ENCODE assay signal across 32 mouse cellular contexts in genomic region chr4:123331961-123332360, GRCm38 (mm10). TPM values are rescaled to one million over a fixed set of nuclear protein-coding genes. Genes with fewer than 3 reads are reported as not detected.
"Had no signal": no experiment of that assay in that cellular context is flagged by ENCODE, and none has a peak within 500 bp of the region (broad histone marks: within the 10 kb centered on the region; RNA-seq: fewer than 3 reads in every experiment).

No protein-coding gene starts in this region.

RNA-seq across cellular contexts. Expression of gene Oxct2a, which starts 8.5 kb away (rescaled TPM):
- total RNA-seq: left cerebral cortex, postnatal 10 days; left cerebral cortex, postnatal 14 days; left cerebral cortex, postnatal 25 days; left cerebral cortex, postnatal 36 days; liver, adult 2 months; megakaryocyte progenitor cell, adult 5-6 weeks; megakaryocyte, adult 5-6 weeks; megakaryocyte-erythroid progenitor cell, adult 5-6 weeks; midbrain, postnatal 0 days; monocyte, adult 5-6 weeks had no signal
- polyA plus RNA-seq: limb, embryonic 10.5 days; limb, embryonic 11.5 days; limb, embryonic 12.5 days; limb, embryonic 13.5 days; liver, adult 2 months; liver, embryonic 15.5 days; liver, embryonic 16.5 days; liver, postnatal 0 days; lung, adult 2 months; lung, embryonic 14.5 days; lung, embryonic 15.5 days; lung, embryonic 16.5 days; lung, postnatal 0 days; macrophage; midbrain, embryonic 10.5 days; midbrain, embryonic 11.5 days; midbrain, embryonic 12.5 days; midbrain, embryonic 13.5 days; midbrain, embryonic 14.5 days; midbrain, embryonic 16.5 days; neural tube, embryonic 11.5 days; neural tube, embryonic 12.5 days had no signal

RNA-seq across cellular contexts. Expression of gene Bmp8a, which starts 11.1 kb away (rescaled TPM):
- total RNA-seq: liver, adult 2 months; megakaryocyte, adult 5-6 weeks; megakaryocyte-erythroid progenitor cell, adult 5-6 weeks; monocyte, adult 5-6 weeks had no signal
- polyA plus RNA-seq: liver, adult 2 months; macrophage; midbrain, embryonic 15.5 days had no signal
